Mouse (Mus musculus): ENCODE data around the gene Atf2. TPM values are rescaled to one million over a fixed set of nuclear protein-coding genes. Genes with fewer than 3 reads are reported as not detected.
A peak's percentile ranks its signal among the peaks of the same experiment; 100 is the strongest.

The Atf2 gene
- polyA plus RNA-seq, 1 experiment from 2014 or later: 22.8 TPM

GRCm38 (mm10) chr2:73774786-73775682, 117.4 kb downstream of the Atf2 start, which contains the start of gene Chn1:
Gene Chn1 (minus strand): TSS chr2:73775346.
- peak within 1 kb of the TSS; percentile 70 for H3K4me3 ChIP-seq (ENCODE audit: low read depth, low read length)
- peaks cover 46% of the 10 kb centered on the region for H3K27me3 ChIP-seq (ENCODE audit: control insufficient read depth, insufficient read depth, low read depth, low read length)
- peak within 1 kb of the TSS; percentile 87 for H3K4me2 ChIP-seq (ENCODE audit: low read depth, low read length)
- peaks cover 3% of the 10 kb centered on the region for H3K4me1 ChIP-seq (ENCODE audit: control insufficient read depth, low read depth, low read length)
- H3K9me3 ChIP-seq (replicated peaks; ENCODE audit: control insufficient read depth, low read length): no peaks in the 10 kb centered on the region
- H3K27ac ChIP-seq (ENCODE audit: low read length): no peak within 1 kb of the TSS
- peak; percentile 70 for ATAC-seq (ENCODE audit: low read depth)
- no peaks in the 10 kb centered on the region for H3K36me3 ChIP-seq (ENCODE audit: control insufficient read depth, insufficient read depth)
- H3K9ac ChIP-seq (ENCODE audit: low read depth, low read length): peak within 1 kb of the TSS; percentile 36; the same call in 1 of the 2 replicates
- under 1% methylated on average over 110 of the region's 131 CpGs for WGBS (ENCODE audit: insufficient replicate concordance)

GRCm38 (mm10) chr2:73772945-73773344, 119.5 kb downstream of the Atf2 start:
- WGBS (ENCODE audit: insufficient replicate concordance): 37% methylated on average over 1 of the region's 1 CpGs
- Histone ChIP-seq H3K9ac (ENCODE audit: low read depth, low read length) (no peak overlapping the region), H3K4me2 (ENCODE audit: low read depth, low read length) (no peak overlapping the region), H3K9me3 (replicated peaks; ENCODE audit: control insufficient read depth, low read length) (no peaks in the 10 kb centered on the region), H3K4me3 (ENCODE audit: low read depth, low read length) (no peak overlapping the region), H3K36me3 (ENCODE audit: control insufficient read depth, insufficient read depth) (no peaks in the 10 kb centered on the region), H3K27me3 (ENCODE audit: control insufficient read depth, insufficient read depth, low read depth, low read length) (peaks cover 45% of the 10 kb centered on the region), H3K27ac (ENCODE audit: low read length) (no peak overlapping the region), H3K4me1 (ENCODE audit: control insufficient read depth, low read depth, low read length) (peaks cover 3% of the 10 kb centered on the region)
- no peak for ATAC-seq (ENCODE audit: low read depth)

- H3K4me3 ChIP-seq (ENCODE audit: low read depth, low read length): no peak overlapping the region
- 50% methylated on average over 4 of the region's 4 CpGs for WGBS (ENCODE audit: insufficient replicate concordance)
- H3K27ac ChIP-seq (ENCODE audit: low read length): no peak overlapping the region
- no peaks in the 10 kb centered on the region for H3K4me1 ChIP-seq (ENCODE audit: control insufficient read depth, low read depth, low read length)
- no peak overlapping the region for H3K9ac ChIP-seq (ENCODE audit: low read depth, low read length)
- no peak for ATAC-seq (ENCODE audit: low read depth)
- no peaks in the 10 kb centered on the region for H3K36me3 ChIP-seq (ENCODE audit: control insufficient read depth, insufficient read depth)
- peaks cover 8% of the 10 kb centered on the region for H3K27me3 ChIP-seq (ENCODE audit: control insufficient read depth, insufficient read depth, low read depth, low read length)
- no peak overlapping the region for H3K4me2 ChIP-seq (ENCODE audit: low read depth, low read length)
- no peaks in the 10 kb centered on the region for H3K9me3 ChIP-seq (replicated peaks; ENCODE audit: control insufficient read depth, low read length)
Observed at GRCm38 (mm10) chr2:73768669-73769068, 123.8 kb downstream of the Atf2 start.

Other genes starting within 250 kb of the Atf2 start
- gene Chn1, start 117.3 kb downstream of the Atf2 start, polyA plus RNA-seq (2015; fragmentation: Nextera tagmentation; extraction: Ambion mirVana): 0.33 and 0.39 TPM in 2 replicates
- 713 and 723 TPM in 2 replicates for gene Atp5g3, start 18.7 kb upstream of the Atf2 start, polyA plus RNA-seq (2015; fragmentation: Nextera tagmentation; extraction: Ambion mirVana)